Mouse (Mus musculus): ENCODE results near the gene Zfp260.
"Not testable (repeated sequence)": the region's sequence is repeated elsewhere in the genome, so short reads cannot be mapped to it uniquely, and the experiment has no call there.

The Zfp260 gene

DNA sequence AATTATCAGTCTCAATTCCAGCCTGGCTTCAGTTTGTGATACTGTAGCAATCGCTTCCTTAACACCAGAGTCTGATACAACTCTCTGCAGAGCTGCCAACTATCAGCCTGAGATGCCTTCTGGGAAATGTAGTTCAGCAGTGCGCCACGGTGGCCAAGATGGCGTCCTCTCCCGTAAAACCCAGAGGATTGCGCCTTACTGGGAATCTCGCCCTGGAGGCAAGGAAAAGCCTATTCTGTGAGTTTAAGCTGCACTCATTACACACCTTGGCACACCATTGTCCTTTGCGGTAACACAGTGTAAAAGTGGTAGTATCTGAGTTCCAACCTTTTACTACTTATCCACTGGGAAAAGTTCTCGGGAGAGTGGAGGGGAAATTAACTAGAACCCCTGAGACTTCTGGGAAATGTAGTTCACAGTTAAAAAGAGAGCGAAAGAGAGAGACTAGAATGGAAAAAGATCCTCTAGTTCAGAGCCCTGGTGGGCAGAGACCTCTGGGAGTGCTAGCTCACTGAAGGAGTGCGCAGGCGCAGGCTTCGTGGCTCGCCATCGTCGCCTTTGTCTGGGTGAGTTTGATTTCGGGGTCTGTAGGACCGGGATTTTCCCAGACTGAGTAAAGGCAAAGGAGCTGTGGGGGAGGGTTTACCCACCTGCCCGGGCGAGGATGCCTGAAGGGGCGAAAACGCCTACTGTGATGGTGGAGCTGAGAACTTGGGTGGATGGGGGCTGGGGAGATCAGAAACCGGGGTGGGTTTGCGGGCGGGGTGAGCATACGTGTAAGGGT lies at the start of gene Zfp260:
TSS of gene Zfp260 (plus strand) at position 132 of the 784 bp plus-strand sequence.
- DNase-seq (ENCODE audit: low spot score), result peak; percentile 98

- no peak for DNase-seq (ENCODE audit: low spot score)
These were observed 46.5 kb upstream of the Zfp260 start for GRCm38 (mm10) chr7:30048126-30048525.

- peak; percentile 96 for DNase-seq (ENCODE audit: low spot score)
These were observed 43.6 kb upstream of the Zfp260 start, which contains the start of gene Zfp14 for GRCm38 (mm10) chr7:30050882-30051548. TSS of gene Zfp14 (minus strand) at chr7:30051380.

DNA sequence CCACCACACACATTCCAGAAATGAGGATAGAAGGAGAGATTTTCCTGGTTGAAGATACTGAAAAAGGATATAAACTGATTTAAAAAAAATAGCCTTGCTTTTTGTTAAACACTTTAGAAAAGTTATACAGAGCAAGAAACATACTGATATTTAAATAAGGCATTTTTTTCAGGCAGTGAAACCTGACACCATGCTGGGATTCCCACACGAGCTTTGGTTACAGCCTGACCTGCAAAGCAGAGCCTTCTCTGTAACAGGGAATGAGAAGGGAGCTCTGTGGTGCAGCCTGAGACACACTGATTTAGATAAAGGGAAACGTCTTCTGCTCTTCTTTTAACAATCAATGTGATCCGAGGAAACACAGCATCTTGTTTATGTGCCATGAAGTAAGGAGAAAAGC lies 41.0 kb upstream of the Zfp260 start:
- peak; percentile 40 for DNase-seq (ENCODE audit: low spot score)

DNA sequence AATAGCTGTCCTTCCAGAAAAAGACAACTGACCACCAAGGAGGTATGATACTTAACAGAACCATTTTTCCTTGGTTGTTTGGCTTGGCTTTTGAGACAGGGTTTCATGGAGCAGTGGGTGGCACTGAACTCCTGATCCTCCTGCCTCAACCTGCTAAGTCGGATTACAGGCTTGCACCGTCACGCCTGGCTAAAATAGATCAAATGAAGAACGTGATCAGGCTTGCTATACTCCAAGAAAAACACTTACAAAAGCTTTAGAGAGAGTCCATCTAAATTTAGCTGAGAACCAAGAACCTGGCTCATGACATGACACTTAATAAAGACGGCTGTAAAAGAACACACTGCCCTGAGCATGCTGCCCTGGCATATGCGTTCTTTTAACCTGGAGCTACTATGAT lies 34.2 kb upstream of the Zfp260 start:
- no peak for DNase-seq (ENCODE audit: low spot score)

GRCm38 (mm10) chr7:30062478-30062877 lies 32.1 kb upstream of the Zfp260 start:
- peak; percentile 42 for DNase-seq (ENCODE audit: low spot score)

GRCm38 (mm10) chr7:30064622-30065021 lies 30.0 kb upstream of the Zfp260 start:
- no peak for DNase-seq (ENCODE audit: low spot score)

DNA sequence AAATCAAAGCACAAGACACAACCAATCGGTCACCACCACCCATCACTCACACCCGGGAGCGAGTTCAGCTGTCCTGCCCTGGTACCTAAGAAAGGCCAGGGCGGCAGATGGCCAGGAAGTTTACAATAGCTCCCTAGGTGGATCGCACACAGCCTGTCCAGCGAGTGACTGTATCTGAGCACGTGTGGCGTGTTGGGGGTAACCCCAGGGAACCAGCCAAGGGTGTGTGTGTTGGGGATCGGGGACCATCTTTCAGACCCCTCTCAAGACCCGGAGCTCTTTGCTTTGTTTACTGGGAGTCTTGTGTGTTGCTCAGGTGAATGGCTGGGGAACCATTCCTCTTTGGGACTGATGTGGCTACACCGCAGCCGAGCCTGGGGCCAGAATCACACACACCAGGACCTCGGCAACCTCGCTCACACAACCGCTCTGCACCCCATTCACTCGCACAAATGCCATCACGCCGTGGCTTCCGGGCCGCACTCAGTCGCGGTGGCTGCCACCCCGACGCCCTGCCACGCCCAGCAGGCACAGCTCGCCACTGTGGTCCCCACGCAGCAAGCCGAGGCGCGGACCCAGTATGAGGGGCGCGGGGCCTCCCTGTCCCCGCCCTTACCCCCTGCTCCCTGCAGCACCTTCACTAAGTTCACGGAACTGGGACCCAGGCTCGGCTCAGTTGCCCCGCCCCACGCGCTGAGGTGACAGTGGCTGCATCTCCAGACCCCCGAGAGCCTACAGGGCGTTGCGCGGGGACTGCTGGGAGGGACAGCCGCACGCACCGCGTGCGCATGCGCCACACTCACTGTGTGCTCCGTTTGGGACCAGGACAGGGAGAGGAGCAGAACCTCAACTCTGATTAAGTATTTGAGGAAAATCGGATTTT lies 22.2 kb upstream of the Zfp260 start, which contains the start of gene Zfp82:
TSS of gene Zfp82 (minus strand) at position 755 of the 883 bp plus-strand sequence.
- DNase-seq (ENCODE audit: low spot score), result peak; percentile 92

- no peak for DNase-seq (ENCODE audit: low spot score)
These were observed 8.1 kb upstream of the Zfp260 start for GRCm38 (mm10) chr7:30086524-30086923.

DNA sequence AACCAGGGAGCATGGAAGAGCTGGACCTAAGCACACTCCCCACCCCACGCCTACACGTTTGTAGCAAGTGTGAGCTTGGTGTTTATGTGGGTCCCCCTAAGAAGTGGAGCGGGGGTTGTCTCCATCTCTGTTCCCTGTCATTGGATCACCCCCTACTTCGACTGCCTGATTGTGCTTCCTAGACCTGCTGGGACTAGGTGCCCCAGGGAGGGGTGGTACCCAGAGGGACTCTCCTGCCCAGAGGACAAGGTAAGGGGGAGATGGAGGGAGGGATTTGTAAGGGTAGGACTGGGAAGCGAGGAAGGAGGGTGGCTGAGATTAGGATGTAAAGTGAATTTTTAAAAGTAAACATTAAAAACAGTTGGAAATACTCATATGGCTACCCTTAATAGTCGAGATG lies 5.2 kb upstream of the Zfp260 start:
- peak; percentile 21 for DNase-seq (ENCODE audit: low spot score)

- peak; percentile 100 for DNase-seq (ENCODE audit: low spot score)
These were observed 4.2 kb upstream of the Zfp260 start, which contains the start of the genes Gm26920 and Zfp566 for GRCm38 (mm10) chr7:30090092-30090969. TSS of gene Gm26920 (minus strand) at chr7:30090410. TSS of gene Zfp566 (minus strand) at chr7:30090527.

DNA sequence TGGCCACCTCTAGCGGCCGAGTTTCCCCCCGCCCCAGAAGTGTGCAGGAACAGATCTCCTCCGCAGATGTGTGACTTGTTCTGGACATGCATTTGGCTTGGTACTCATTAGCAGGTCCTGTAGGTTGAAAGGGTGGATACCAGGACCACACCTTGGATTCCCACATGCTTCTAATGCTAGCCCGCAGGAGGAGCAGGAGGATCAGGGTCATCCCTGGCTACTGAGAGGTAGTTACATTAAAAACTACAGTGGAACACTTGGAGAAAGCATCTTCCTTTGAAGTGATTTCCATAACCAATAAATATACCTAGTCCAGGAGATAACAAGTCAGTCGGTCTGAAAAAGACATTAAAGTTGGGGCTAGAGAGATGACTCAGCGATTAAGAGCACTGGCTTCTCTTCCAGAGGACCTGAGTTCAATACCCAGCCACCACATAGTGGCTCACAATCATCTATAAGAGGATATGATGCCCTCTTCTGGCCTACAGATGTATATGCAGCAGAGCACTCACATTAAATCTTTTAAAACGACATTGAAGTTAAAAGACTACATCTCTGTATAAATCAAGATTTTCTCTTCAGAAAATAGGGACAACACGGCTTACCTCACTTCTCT lies 3.5 kb upstream of the Zfp260 start:
- peak; percentile 82 for DNase-seq (ENCODE audit: low spot score)

GRCm38 (mm10) chr7:30092666-30093065 lies 1.9 kb upstream of the Zfp260 start:
- no peak for DNase-seq (ENCODE audit: low spot score)

DNA sequence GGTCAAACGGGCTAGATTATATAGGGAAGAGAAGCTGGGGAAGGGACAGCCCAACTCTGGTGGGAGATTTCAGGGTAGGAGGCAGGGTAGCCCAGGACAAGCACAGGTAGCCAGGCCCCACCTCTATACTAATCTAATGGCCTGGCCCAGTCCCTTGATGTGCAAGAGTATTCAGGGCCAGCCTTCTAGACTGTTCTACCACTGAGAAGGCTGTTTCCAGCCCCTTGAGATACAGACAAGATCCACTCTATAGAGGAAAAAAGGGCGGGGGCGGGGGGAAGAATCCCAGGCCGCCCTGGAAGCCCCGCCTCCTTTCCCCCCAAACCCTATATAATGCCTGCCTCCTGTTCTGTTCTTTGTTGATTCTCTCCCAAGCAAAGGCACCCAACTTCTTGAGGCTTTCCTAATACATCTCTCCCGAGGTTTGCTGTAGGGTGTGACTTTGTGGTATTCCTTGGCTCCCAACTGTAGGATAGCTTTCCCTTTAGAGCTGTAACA lies 610 bp upstream of the Zfp260 start:
- DNase-seq (ENCODE audit: low spot score), result no peak

DNA sequence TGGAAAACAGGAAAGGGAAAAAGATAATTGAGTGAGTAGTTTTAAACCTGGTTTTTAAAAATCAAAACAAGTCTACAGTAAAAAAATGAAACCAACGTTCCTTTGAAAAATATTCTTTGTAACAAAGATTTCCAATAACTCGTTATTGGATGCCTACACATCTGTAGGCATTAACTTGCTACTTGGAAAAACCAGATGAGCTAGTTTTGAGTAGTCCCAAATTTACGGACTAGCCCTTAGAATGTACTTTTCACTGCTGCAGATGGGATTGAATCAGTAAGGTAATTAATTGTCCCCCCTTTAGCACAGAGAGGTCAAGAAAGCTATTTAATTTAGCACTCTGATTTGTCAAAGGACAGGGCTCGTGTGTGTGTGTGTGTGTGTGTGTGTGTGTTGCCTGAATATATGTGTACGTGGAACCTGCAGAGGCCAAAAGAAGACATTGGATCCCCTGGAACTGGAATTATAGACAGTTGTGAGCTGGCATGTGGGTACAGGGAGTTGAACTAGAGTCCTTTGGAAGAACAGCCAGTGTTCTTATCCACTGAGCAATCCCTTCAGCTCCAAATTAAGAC lies 1.1 kb downstream of the Zfp260 start:
- peak; percentile 57 for DNase-seq (ENCODE audit: low spot score)

DNA sequence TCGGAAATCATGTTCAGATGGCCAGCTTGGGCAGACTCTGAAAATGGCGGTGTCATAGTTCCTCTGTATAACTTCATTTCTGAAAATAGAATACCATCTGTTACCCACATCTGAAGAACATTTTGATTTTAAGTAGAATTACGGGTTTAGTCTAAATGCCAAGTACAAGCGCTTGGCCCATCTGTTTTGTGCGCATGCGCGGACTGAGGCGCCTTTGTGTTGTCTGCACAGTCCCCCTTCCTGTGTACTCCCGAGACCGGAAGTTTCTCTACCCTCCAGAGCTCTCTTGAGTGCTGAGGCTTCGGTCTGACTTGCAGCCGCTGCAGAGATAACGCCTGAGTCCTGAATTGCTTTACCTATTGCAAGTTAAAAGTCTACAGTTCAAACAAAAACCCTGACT lies 4.7 kb downstream of the Zfp260 start:
- no peak for DNase-seq (ENCODE audit: low spot score)

DNA sequence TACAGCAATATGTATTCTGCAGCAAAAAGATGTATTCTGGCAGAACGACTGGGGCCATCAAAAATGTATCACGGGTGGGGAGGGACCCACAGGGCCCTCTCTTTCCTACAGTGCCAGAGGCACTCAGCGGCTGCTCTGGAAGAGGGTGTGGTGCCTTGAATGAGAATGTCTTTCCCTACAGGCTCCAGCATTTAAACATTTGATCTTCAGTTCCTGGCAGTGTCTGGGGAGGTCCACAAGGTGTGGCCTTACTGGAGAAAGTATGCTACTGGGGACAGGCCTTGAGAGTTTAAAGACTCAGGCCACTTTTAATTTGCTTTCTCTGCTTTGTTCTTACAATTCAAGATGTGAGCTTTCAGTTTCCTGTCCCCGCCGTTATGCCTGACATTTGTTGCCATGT lies 21.5 kb downstream of the Zfp260 start:
- no peak for DNase-seq (ENCODE audit: low spot score)

DNA sequence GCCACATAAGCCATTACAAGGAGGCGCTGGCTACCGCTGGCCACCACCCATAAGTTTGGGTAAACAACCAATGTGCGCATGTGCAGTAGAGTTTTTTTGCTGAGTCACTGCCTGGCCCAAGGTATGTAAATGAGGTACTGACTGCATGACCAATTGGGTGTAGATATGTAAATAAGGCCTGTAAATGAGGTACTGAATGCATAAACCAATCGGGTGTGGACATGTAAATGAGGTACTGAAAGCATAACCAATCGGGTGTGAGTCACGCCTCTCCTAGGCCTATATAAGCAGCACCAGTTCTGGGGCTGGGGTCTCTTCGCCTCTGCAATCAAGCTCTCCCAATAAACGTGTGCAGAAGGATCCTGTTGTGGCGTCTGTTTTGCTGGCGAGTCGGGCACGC lies 23.4 kb downstream of the Zfp260 start:
- DNase-seq (ENCODE audit: low spot score), result not testable (repeated sequence)

DNA sequence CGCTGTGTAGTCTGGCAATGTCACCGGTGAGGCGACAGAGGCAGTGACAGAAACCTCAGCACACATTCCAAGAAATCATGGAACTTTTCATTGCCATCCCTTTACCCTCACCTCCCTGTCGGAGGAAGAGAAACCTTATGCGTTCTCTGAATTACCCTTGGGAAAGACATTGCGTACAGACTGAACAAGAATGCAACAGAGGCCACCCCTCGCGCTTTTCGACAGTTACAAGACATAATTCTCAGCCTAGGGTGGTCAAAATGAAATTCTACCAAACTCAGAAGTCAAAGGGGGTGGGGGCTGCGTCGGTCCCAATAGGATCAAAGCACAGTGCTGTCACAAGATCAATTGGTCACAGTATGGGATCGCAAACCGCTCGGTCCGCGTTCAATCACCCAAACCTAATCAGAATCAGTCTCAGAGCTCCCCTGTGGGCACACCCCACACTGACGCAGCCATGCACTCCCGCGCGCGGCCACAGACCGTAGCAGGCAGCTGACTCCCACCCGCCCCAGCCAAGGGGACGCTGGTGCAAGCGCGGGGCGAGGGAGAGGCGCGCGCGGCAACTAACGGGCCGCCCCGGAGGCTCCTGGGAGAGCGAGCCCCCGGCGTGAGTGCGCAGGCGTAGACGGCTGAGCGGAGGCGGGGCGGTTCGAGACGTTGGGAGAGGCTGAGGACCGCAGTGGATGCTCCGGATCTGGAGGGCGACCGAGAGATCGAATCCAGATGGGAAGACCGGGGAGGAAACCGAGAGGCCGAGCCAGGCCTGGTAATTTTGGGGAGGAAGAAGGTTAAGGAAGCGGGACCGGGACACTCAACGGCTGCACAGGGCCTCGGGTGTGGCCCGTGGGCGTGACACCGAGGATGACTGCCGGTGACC lies 27.0 kb downstream of the Zfp260 start, which contains the start of gene Zfp382:
TSS of gene Zfp382 (plus strand) at position 635 of the 880 bp plus-strand sequence.
- peak; percentile 95 for DNase-seq (ENCODE audit: low spot score)

All from embryo, embryonic 10.5 days (tissue).